Mouse (Mus musculus) small intestine, adult 2 months (tissue): ENCODE results near the gene Slc35b1. TPM values are rescaled to one million over a fixed set of nuclear protein-coding genes. Genes with fewer than 3 reads are reported as not detected.

Source experiments
- H3K27ac ChIP-seq: fragments of 200-500 bp; 2 replicates; pipeline ENCODE4 v1.5.1; 2012; ENCODE audit warnings: low read depth, low read length, control low read depth, inconsistent platforms; ENCODE audit not compliant: insufficient read depth
- H3K27me3 ChIP-seq: fragments of 200-500 bp; 2 replicates; pipeline ENCODE4 v1.6.1; 2012; ENCODE audit warnings: mild to moderate bottlenecking, moderate library complexity, low read length, inconsistent platforms; ENCODE audit not compliant: control insufficient read depth, insufficient read depth
- H3K36me3 ChIP-seq: fragments of 200-500 bp; 2 replicates; pipeline ENCODE4 v1.6.1; 2012; ENCODE audit warnings: mild to moderate bottlenecking, low read length, control low read depth, inconsistent platforms; ENCODE audit not compliant: control insufficient read depth, insufficient read depth
- H3K4me1 ChIP-seq: fragments of 200-500 bp; 2 replicates; pipeline ENCODE4 v1.6.1; 2012; ENCODE audit warnings: low read length, inconsistent platforms, mixed read lengths; ENCODE audit not compliant: control insufficient read depth, insufficient read depth, insufficient read length
- H3K4me3 ChIP-seq: fragments of 200-500 bp; 2 replicates; pipeline ENCODE4 v1.5.1; 2012; ENCODE audit warnings: low read depth, mild to moderate bottlenecking, control low read depth, inconsistent platforms, low read length, moderate library complexity
- CTCF ChIP-seq: fragments of 200-500 bp; IDR thresholded peaks from 2 replicates; pipeline ENCODE4 v1.5.1; 2012; ENCODE audit warnings: low read depth, mild to moderate bottlenecking, control low read depth, inconsistent platforms, low read length, moderate library complexity, mixed read lengths; ENCODE audit not compliant: insufficient replicate concordance, insufficient read length; ENCODE audit errors: extremely low read depth
- POLR2A ChIP-seq: fragments of 200-500 bp; IDR thresholded peaks from 2 replicates; pipeline ENCODE4 v1.6.1; 2012; ENCODE audit warnings: low read depth, mild to moderate bottlenecking, control low read depth, inconsistent platforms, low read length, moderate library complexity
- WGBS: fragments of 180-500 bp; shearing (Covaris S2); methylation state at CpG from one replicate; pipeline ENCODE4 v1.1.7; 2018; 5-methylcytosine and 5-hydroxymethylcytosine counted together
- polyA plus RNA-seq: library from polyadenylated mRNA; depleted of rRNA; stranded (reverse); fragments of >200 nt; gene quantifications from 2 replicates; pipeline ENCODE4 v1.2.3, GENCODE M21; 2012

Gene Slc35b1
- polyA plus RNA-seq, 1 experiment = 151 TPM

GRCm38 (mm10) chr11:95343180-95343579 lies 41.3 kb upstream of the Slc35b1 start:
- no peaks in the 10 kb centered on the region for H3K27me3 ChIP-seq
- no peaks in the 10 kb centered on the region for H3K36me3 ChIP-seq
- no peak overlapping the region for H3K4me3 ChIP-seq
- H3K4me1 ChIP-seq = no peaks in the 10 kb centered on the region; the same call in 1 of the 2 replicates
- no peak overlapping the region for H3K27ac ChIP-seq
- TF ChIP-seq POLR2A = no peak
- no peak for TF ChIP-seq CTCF
- WGBS = 75% methylated on average over 4 of the region's 4 CpGs

GRCm38 (mm10) chr11:95344181-95344580 lies 40.3 kb upstream of the Slc35b1 start:
- peaks cover 1% of the 10 kb centered on the region; the same call in 1 of the 2 replicates for H3K36me3 ChIP-seq
- TF ChIP-seq POLR2A (no peak), CTCF (no peak)
- H3K27ac ChIP-seq = no peak overlapping the region
- no peaks in the 10 kb centered on the region for H3K4me1 ChIP-seq
- no peaks in the 10 kb centered on the region for H3K27me3 ChIP-seq
- WGBS = 54% methylated on average over 2 of the region's 2 CpGs
- no peak overlapping the region for H3K4me3 ChIP-seq

- peaks cover 1% of the 10 kb centered on the region; the same call in 1 of the 2 replicates for H3K36me3 ChIP-seq
- H3K4me1 ChIP-seq = peaks cover 11% of the 10 kb centered on the region
- no peaks in the 10 kb centered on the region for H3K27me3 ChIP-seq
- 25% methylated on average over 6 of the region's 6 CpGs for WGBS
- no peak for TF ChIP-seq POLR2A
- TF ChIP-seq CTCF = no peak
- H3K27ac ChIP-seq = peak overlapping the region; percentile 22; the same call in 1 of the 2 replicates
- H3K4me3 ChIP-seq = no peak overlapping the region
Measured at GRCm38 (mm10) chr11:95350289-95350688, 34.2 kb upstream of the Slc35b1 start.

GRCm38 (mm10) chr11:95350960-95351359 lies 33.5 kb upstream of the Slc35b1 start:
- H3K4me1 ChIP-seq = peaks cover 14% of the 10 kb centered on the region
- 27% methylated on average over 3 of the region's 3 CpGs for WGBS
- H3K27ac ChIP-seq = peak overlapping the region; percentile 75
- no peaks in the 10 kb centered on the region for H3K27me3 ChIP-seq
- no peak overlapping the region for H3K4me3 ChIP-seq
- peaks cover 1% of the 10 kb centered on the region; the same call in 1 of the 2 replicates for H3K36me3 ChIP-seq
- TF ChIP-seq CTCF (no peak), POLR2A (no peak)

- WGBS = 72% methylated on average over 2 of the region's 2 CpGs
Measured at GRCm38 (mm10) chr11:95352686-95353085, 31.8 kb upstream of the Slc35b1 start.

DNA sequence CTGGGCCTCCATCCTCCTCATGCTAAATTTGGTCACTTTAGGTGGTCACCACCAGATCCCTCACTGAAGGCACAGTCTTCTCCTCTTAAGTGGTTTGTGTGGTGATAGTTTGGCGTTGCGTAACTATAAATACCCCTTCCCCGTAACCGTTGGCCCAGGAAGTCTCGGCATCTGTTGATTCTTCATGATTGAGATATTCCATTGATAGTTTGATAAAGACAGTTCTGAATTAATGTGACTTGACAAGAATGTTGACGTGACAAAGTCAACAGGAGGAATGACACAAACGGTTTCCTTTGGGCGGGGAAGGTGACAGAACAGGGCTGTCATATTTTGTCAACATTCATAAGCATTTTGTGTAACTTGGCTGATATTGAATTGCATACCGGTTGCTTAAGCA lies 31.3 kb upstream of the Slc35b1 start:
- WGBS = 78% methylated on average over 9 of the region's 9 CpGs
- Histone ChIP-seq H3K4me3 (no peak overlapping the region), H3K27me3 (no peaks in the 10 kb centered on the region), H3K27ac (no peak overlapping the region), H3K36me3 (peaks cover 1% of the 10 kb centered on the region; the same call in 1 of the 2 replicates), H3K4me1 (peaks cover 24% of the 10 kb centered on the region)
- TF ChIP-seq CTCF (no peak), POLR2A (no peak)

More at GRCm38 (mm10) chr11:95352686-95353085, 31.8 kb upstream of the Slc35b1 start:
- no peak overlapping the region for H3K4me3 ChIP-seq
- peaks cover 23% of the 10 kb centered on the region for H3K4me1 ChIP-seq
- no peaks in the 10 kb centered on the region for H3K27me3 ChIP-seq
- H3K36me3 ChIP-seq = peaks cover 1% of the 10 kb centered on the region; the same call in 1 of the 2 replicates
- TF ChIP-seq CTCF (no peak), POLR2A (no peak)
- H3K27ac ChIP-seq = no peak overlapping the region

GRCm38 (mm10) chr11:95354228-95354944 lies 30.1 kb upstream of the Slc35b1 start:
- no peaks in the 10 kb centered on the region for H3K36me3 ChIP-seq
- H3K4me3 ChIP-seq = no peak overlapping the region
- peak overlapping the region; percentile 73 for H3K27ac ChIP-seq
- H3K4me1 ChIP-seq = peaks cover 25% of the 10 kb centered on the region
- WGBS = 78% methylated on average over 14 of the region's 14 CpGs
- TF ChIP-seq POLR2A (no peak), CTCF (no peak)
- H3K27me3 ChIP-seq = no peaks in the 10 kb centered on the region

- Histone ChIP-seq H3K4me3 (peak overlapping the region; percentile 2; the same call in 1 of the 2 replicates), H3K27me3 (no peaks in the 10 kb centered on the region), H3K27ac (peak overlapping the region; percentile 73), H3K4me1 (peaks cover 25% of the 10 kb centered on the region), H3K36me3 (no peaks in the 10 kb centered on the region)
- WGBS = 78% methylated on average over 12 of the region's 12 CpGs
- no peak for TF ChIP-seq CTCF
- TF ChIP-seq POLR2A = no peak
Measured at GRCm38 (mm10) chr11:95354945-95355660, 29.4 kb upstream of the Slc35b1 start.
